Mouse (Mus musculus): ENCODE results near the gene Glis3. TPM values are rescaled to one million over a fixed set of nuclear protein-coding genes. Genes with fewer than 3 reads are reported as not detected.

The Glis3 gene
- polyA plus RNA-seq, 1 experiment from 2014 or later = 1.2 TPM

GRCm38 (mm10) chr19:28389146-28389545, 290.7 kb downstream of the Glis3 start:
- H3K4me3 ChIP-seq = no peak overlapping the region
- WGBS = 72% methylated on average over 5 of the region's 5 CpGs
- no peak overlapping the region for H3K9ac ChIP-seq (replicated peaks)
- peaks cover 6% of the 10 kb centered on the region for H3K4me1 ChIP-seq
- H3K4me2 ChIP-seq (replicated peaks) = no peak overlapping the region
- no peak for ATAC-seq (replicated peaks)
- no peaks in the 10 kb centered on the region for H3K9me3 ChIP-seq
- no peak overlapping the region for H3K27ac ChIP-seq (replicated peaks)
- peaks cover 11% of the 10 kb centered on the region; the same call in 1 of the 2 replicates for H3K27me3 ChIP-seq
- H3K36me3 ChIP-seq = no peaks in the 10 kb centered on the region

- Histone ChIP-seq H3K27ac (replicated peaks) (no peak overlapping the region), H3K9ac (replicated peaks) (no peak overlapping the region), H3K4me1 (peaks cover 38% of the 10 kb centered on the region), H3K36me3 (no peaks in the 10 kb centered on the region), H3K27me3 (0 out of 2 replicates have a peak, but pooled peaks cover 5% of the 10 kb centered on the region), H3K9me3 (no peaks in the 10 kb centered on the region), H3K4me3 (no peak overlapping the region), H3K4me2 (replicated peaks) (no peak overlapping the region)
- whole genome bisulfite sequencing = 91% methylated on average over 5 of the region's 5 CpGs
- no peak for ATAC-seq (replicated peaks)
Observed at GRCm38 (mm10) chr19:28383425-28383824, 296.5 kb downstream of the Glis3 start.

- peak; percentile 93 for ATAC-seq (replicated peaks)
- Histone ChIP-seq H3K4me2 (replicated peaks) (peak overlapping the region; percentile 5), H3K27ac (replicated peaks) (peak overlapping the region; percentile 56; the same call in 1 of the 2 replicates), H3K9me3 (no peaks in the 10 kb centered on the region), H3K27me3 (0 out of 2 replicates have a peak, but pooled peaks cover 5% of the 10 kb centered on the region), H3K4me1 (peaks cover 38% of the 10 kb centered on the region), H3K9ac (replicated peaks) (no peak overlapping the region), H3K4me3 (no peak overlapping the region), H3K36me3 (no peaks in the 10 kb centered on the region)
- WGBS = 7% methylated on average over 10 of the region's 10 CpGs
Observed at GRCm38 (mm10) chr19:28382168-28382911, 297.5 kb downstream of the Glis3 start.

GRCm38 (mm10) chr19:28381441-28381840, 298.4 kb downstream of the Glis3 start:
- ATAC-seq (replicated peaks) = peak; percentile 49; the same call in 1 of the 2 replicates
- Histone ChIP-seq H3K27me3 (0 out of 2 replicates have a peak, but pooled peaks cover 5% of the 10 kb centered on the region), H3K4me2 (replicated peaks) (peak overlapping the region; percentile 5), H3K9me3 (no peaks in the 10 kb centered on the region), H3K27ac (replicated peaks) (peak overlapping the region; percentile 56), H3K9ac (replicated peaks) (no peak overlapping the region), H3K4me1 (peaks cover 38% of the 10 kb centered on the region), H3K4me3 (no peak overlapping the region), H3K36me3 (no peaks in the 10 kb centered on the region)
- WGBS = 29% methylated on average over 9 of the region's 9 CpGs

GRCm38 (mm10) chr19:28380691-28381262, 299.1 kb downstream of the Glis3 start:
- ATAC-seq (replicated peaks) = peak; percentile 28
- Histone ChIP-seq H3K27me3 (peaks cover 5% of the 10 kb centered on the region; the same call in 1 of the 2 replicates), H3K27ac (replicated peaks) (0 out of 2 replicates have a peak overlapping the region, but pooled peaks have one; percentile 35), H3K36me3 (no peaks in the 10 kb centered on the region), H3K4me3 (no peak overlapping the region), H3K9me3 (no peaks in the 10 kb centered on the region), H3K4me1 (peaks cover 40% of the 10 kb centered on the region), H3K4me2 (replicated peaks) (no peak overlapping the region), H3K9ac (replicated peaks) (no peak overlapping the region)
- 15% methylated on average over 9 of the region's 9 CpGs for WGBS

GRCm38 (mm10) chr19:28377788-28378295, 302.0 kb downstream of the Glis3 start:
- H3K4me1 ChIP-seq = peaks cover 51% of the 10 kb centered on the region
- H3K9me3 ChIP-seq = no peaks in the 10 kb centered on the region
- WGBS = 67% methylated on average over 5 of the region's 5 CpGs
- no peak overlapping the region for H3K9ac ChIP-seq (replicated peaks)
- no peaks in the 10 kb centered on the region for H3K36me3 ChIP-seq
- ATAC-seq (replicated peaks) = no peak
- no peak overlapping the region for H3K27ac ChIP-seq (replicated peaks)
- no peaks in the 10 kb centered on the region; the same call in 1 of the 2 replicates for H3K27me3 ChIP-seq
- H3K4me3 ChIP-seq = no peak overlapping the region
- no peak overlapping the region for H3K4me2 ChIP-seq (replicated peaks)

GRCm38 (mm10) chr19:28376401-28376800, 303.5 kb downstream of the Glis3 start:
- Histone ChIP-seq H3K27me3 (no peaks in the 10 kb centered on the region; the same call in 1 of the 2 replicates), H3K4me3 (no peak overlapping the region), H3K9ac (replicated peaks) (no peak overlapping the region), H3K36me3 (no peaks in the 10 kb centered on the region), H3K4me2 (replicated peaks) (no peak overlapping the region), H3K4me1 (peaks cover 37% of the 10 kb centered on the region), H3K9me3 (no peaks in the 10 kb centered on the region), H3K27ac (replicated peaks) (no peak overlapping the region)
- WGBS = 49% methylated on average over 1 of the region's 1 CpGs
- no peak for ATAC-seq (replicated peaks)

- ATAC-seq (replicated peaks) = no peak
- WGBS = 97% methylated on average over 2 of the region's 2 CpGs
Observed at GRCm38 (mm10) chr19:28375746-28376145, 304.1 kb downstream of the Glis3 start.

GRCm38 (mm10) chr19:28374524-28374923, 305.4 kb downstream of the Glis3 start:
- no peak overlapping the region for H3K4me2 ChIP-seq (replicated peaks)
- 14% methylated on average over 2 of the region's 2 CpGs for WGBS
- H3K27ac ChIP-seq (replicated peaks) = no peak overlapping the region

More at GRCm38 (mm10) chr19:28375746-28376145, 304.1 kb downstream of the Glis3 start:
- Histone ChIP-seq H3K4me2 (replicated peaks) (no peak overlapping the region), H3K27me3 (no peaks in the 10 kb centered on the region; the same call in 1 of the 2 replicates), H3K9ac (replicated peaks) (no peak overlapping the region), H3K27ac (replicated peaks) (no peak overlapping the region), H3K4me1 (peaks cover 31% of the 10 kb centered on the region), H3K36me3 (no peaks in the 10 kb centered on the region), H3K9me3 (no peaks in the 10 kb centered on the region), H3K4me3 (no peak overlapping the region)

GRCm38 (mm10) chr19:28368215-28368614, 311.7 kb downstream of the Glis3 start:
- Histone ChIP-seq H3K4me3 (no peak overlapping the region), H3K4me1 (peaks cover 4% of the 10 kb centered on the region; the same call in 1 of the 2 replicates), H3K4me2 (replicated peaks) (no peak overlapping the region), H3K27ac (replicated peaks) (no peak overlapping the region), H3K9ac (replicated peaks) (no peak overlapping the region), H3K9me3 (no peaks in the 10 kb centered on the region), H3K36me3 (no peaks in the 10 kb centered on the region), H3K27me3 (no peaks in the 10 kb centered on the region)
- WGBS = 70% methylated on average over 4 of the region's 4 CpGs
- ATAC-seq (replicated peaks) = no peak

More at GRCm38 (mm10) chr19:28374524-28374923, 305.4 kb downstream of the Glis3 start:
- H3K4me3 ChIP-seq = no peak overlapping the region
- no peaks in the 10 kb centered on the region; the same call in 1 of the 2 replicates for H3K27me3 ChIP-seq
- peaks cover 22% of the 10 kb centered on the region for H3K4me1 ChIP-seq
- H3K9ac ChIP-seq (replicated peaks) = no peak overlapping the region
- H3K36me3 ChIP-seq = no peaks in the 10 kb centered on the region
- H3K9me3 ChIP-seq = no peaks in the 10 kb centered on the region
- ATAC-seq (replicated peaks) = peak; percentile 51; the same call in 1 of the 2 replicates

GRCm38 (mm10) chr19:28367274-28367673, 312.6 kb downstream of the Glis3 start:
- 0 out of 2 replicates have a peak, but pooled peaks have one; percentile 35 for ATAC-seq (replicated peaks)

GRCm38 (mm10) chr19:28366766-28367165, 313.1 kb downstream of the Glis3 start:
- H3K4me2 ChIP-seq (replicated peaks) = no peak overlapping the region
- no peak for ATAC-seq (replicated peaks)
- WGBS = 42% methylated on average over 1 of the region's 1 CpGs

More at GRCm38 (mm10) chr19:28367274-28367673, 312.6 kb downstream of the Glis3 start:
- no peaks in the 10 kb centered on the region for H3K36me3 ChIP-seq
- H3K27ac ChIP-seq (replicated peaks) = no peak overlapping the region
- H3K9me3 ChIP-seq = no peaks in the 10 kb centered on the region
- 65% methylated on average over 6 of the region's 6 CpGs for WGBS
- no peak overlapping the region for H3K4me2 ChIP-seq (replicated peaks)
- H3K27me3 ChIP-seq = no peaks in the 10 kb centered on the region
- H3K4me1 ChIP-seq = peaks cover 4% of the 10 kb centered on the region; the same call in 1 of the 2 replicates
- H3K4me3 ChIP-seq = no peak overlapping the region
- no peak overlapping the region for H3K9ac ChIP-seq (replicated peaks)

More at GRCm38 (mm10) chr19:28366766-28367165, 313.1 kb downstream of the Glis3 start:
- Histone ChIP-seq H3K4me1 (peaks cover 4% of the 10 kb centered on the region; the same call in 1 of the 2 replicates), H3K4me3 (no peak overlapping the region), H3K9ac (replicated peaks) (no peak overlapping the region), H3K27me3 (no peaks in the 10 kb centered on the region), H3K36me3 (no peaks in the 10 kb centered on the region), H3K27ac (replicated peaks) (no peak overlapping the region), H3K9me3 (no peaks in the 10 kb centered on the region)

Data from forebrain, embryonic 15.5 days (tissue).